Mouse (Mus musculus) embryonic facial prominence, embryonic 11.5 days (tissue): ENCODE data around the gene Myl3. TPM values are rescaled to one million over a fixed set of nuclear protein-coding genes. Genes with fewer than 3 reads are reported as not detected.

Experiments
- ATAC-seq: fragments of 200-750 bp; cut with Nextera tagmentation; replicated peaks from 2 replicates; pipeline ENCODE4 v1.8.0; 2017; ENCODE audit warnings: low read depth; ENCODE audit not compliant: insufficient number of reproducible peaks, low FRiP score, low TSS enrichment
- DNase-seq: peaks from one replicate; pipeline ENCODE4 v3.0.0-alpha.2; 2015; ENCODE audit warnings: low spot score
- H3K27ac ChIP-seq: fragments of 300-500 bp; sonication (generic); replicated peaks from 2 replicates; pipeline ENCODE4 v1.5.1; 2014; ENCODE audit warnings: mild to moderate bottlenecking, low read depth, low read length, control low read depth
- H3K27me3 ChIP-seq: fragments of 300-500 bp; sonication (generic); 2 replicates; pipeline ENCODE4 v1.6.1; 2014; ENCODE audit warnings: mild to moderate bottlenecking, low read length, moderate library complexity, mixed read lengths; ENCODE audit not compliant: control insufficient read depth, insufficient read depth
- H3K36me3 ChIP-seq: fragments of 300-500 bp; sonication (generic); replicated peaks from 2 replicates; pipeline ENCODE4 v1.6.1; 2014; ENCODE audit warnings: low read depth, mild to moderate bottlenecking, low read length, moderate library complexity, mixed read lengths; ENCODE audit not compliant: control insufficient read depth, insufficient read depth
- H3K4me1 ChIP-seq: fragments of 300-500 bp; sonication (generic); 2 replicates; pipeline ENCODE4 v1.6.1; 2014; ENCODE audit warnings: low read length, mixed read lengths; ENCODE audit not compliant: control insufficient read depth, insufficient read depth
- H3K4me2 ChIP-seq: fragments of 300-500 bp; sonication (generic); 2 replicates; pipeline ENCODE4 v1.6.1; 2014; ENCODE audit warnings: low read depth, mild to moderate bottlenecking, control low read depth, low read length, moderate library complexity
- H3K4me3 ChIP-seq: fragments of 300-500 bp; sonication (generic); 2 replicates; pipeline ENCODE4 v1.5.1; 2014; ENCODE audit warnings: low read depth, low read length, control low read depth
- H3K9ac ChIP-seq: fragments of 300-500 bp; sonication (generic); replicated peaks from 2 replicates; pipeline ENCODE4 v1.6.1; 2014; ENCODE audit warnings: mild to moderate bottlenecking, control low read depth, low read length
- H3K9me3 ChIP-seq: fragments of 300-500 bp; sonication (generic); replicated peaks from 2 replicates; pipeline ENCODE4 v1.6.1; 2016; ENCODE audit warnings: mild to moderate bottlenecking, low read length, inconsistent platforms, mixed read lengths; ENCODE audit not compliant: control insufficient read depth
- WGBS: fragments of 180-500 bp; shearing (Covaris S2); extraction: QIAGEN DNeasy Blood & Tissue Kit; methylation state at CpG from one replicate; pipeline ENCODE4 v1.1.7; 2014; 5-methylcytosine and 5-hydroxymethylcytosine counted together
- polyA plus RNA-seq: library from polyadenylated mRNA; unstranded; fragments of >200 nt; fragmentation: Nextera tagmentation; extraction: Ambion mirVana; gene quantifications from 2 replicates; pipeline ENCODE4 v1.2.1, GENCODE M21; 2014

The Myl3 gene
- polyA plus RNA-seq, 1 experiment from 2014 or later = 14.9 TPM

GRCm38 (mm10) chr9:110772336-110772735 is 30.7 kb downstream of the Myl3 start:
- H3K9me3 ChIP-seq = no peaks in the 10 kb centered on the region
- WGBS = 91% methylated on average over 10 of the region's 10 CpGs

GRCm38 (mm10) chr9:110774403-110775268 is 33.0 kb downstream of the Myl3 start:
- ATAC-seq (no peak), DNase-seq (no peak)
- Histone ChIP-seq H3K4me1 (no peaks in the 10 kb centered on the region), H3K27ac (no peak overlapping the region), H3K4me2 (no peak overlapping the region), H3K9me3 (no peaks in the 10 kb centered on the region), H3K4me3 (no peak overlapping the region), H3K27me3 (no peaks in the 10 kb centered on the region), H3K9ac (no peak overlapping the region), H3K36me3 (no peaks in the 10 kb centered on the region)
- 73% methylated on average over 15 of the region's 15 CpGs for WGBS

More at GRCm38 (mm10) chr9:110772336-110772735, 30.7 kb downstream of the Myl3 start:
- Histone ChIP-seq H3K27me3 (no peaks in the 10 kb centered on the region), H3K4me3 (no peak overlapping the region), H3K9ac (no peak overlapping the region), H3K4me2 (no peak overlapping the region), H3K27ac (no peak overlapping the region), H3K4me1 (no peaks in the 10 kb centered on the region), H3K36me3 (no peaks in the 10 kb centered on the region)
- DNase-seq = no peak
- no peak for ATAC-seq

GRCm38 (mm10) chr9:110775269-110776022 is 33.8 kb downstream of the Myl3 start:
- Histone ChIP-seq H3K27me3 (no peaks in the 10 kb centered on the region), H3K36me3 (no peaks in the 10 kb centered on the region), H3K4me1 (0 out of 2 replicates have a peak, but pooled peaks cover 2% of the 10 kb centered on the region), H3K27ac (no peak overlapping the region), H3K9me3 (no peaks in the 10 kb centered on the region), H3K4me3 (no peak overlapping the region), H3K9ac (no peak overlapping the region; the same call in 1 of the 2 replicates), H3K4me2 (no peak overlapping the region)
- ATAC-seq (no peak), DNase-seq (no peak)
- 79% methylated on average over 10 of the region's 10 CpGs for WGBS

GRCm38 (mm10) chr9:110778100-110778499 is 36.4 kb downstream of the Myl3 start:
- no peak for DNase-seq
- no peak overlapping the region for H3K4me3 ChIP-seq
- WGBS = 80% methylated on average over 1 of the region's 1 CpGs
- no peak overlapping the region for H3K9ac ChIP-seq
- no peak for ATAC-seq
- no peaks in the 10 kb centered on the region for H3K27me3 ChIP-seq
- H3K4me2 ChIP-seq = no peak overlapping the region
- no peaks in the 10 kb centered on the region for H3K36me3 ChIP-seq
- H3K27ac ChIP-seq = no peak overlapping the region
- peaks cover 3% of the 10 kb centered on the region; the same call in 1 of the 2 replicates for H3K4me1 ChIP-seq
- H3K9me3 ChIP-seq = no peaks in the 10 kb centered on the region

DNA sequence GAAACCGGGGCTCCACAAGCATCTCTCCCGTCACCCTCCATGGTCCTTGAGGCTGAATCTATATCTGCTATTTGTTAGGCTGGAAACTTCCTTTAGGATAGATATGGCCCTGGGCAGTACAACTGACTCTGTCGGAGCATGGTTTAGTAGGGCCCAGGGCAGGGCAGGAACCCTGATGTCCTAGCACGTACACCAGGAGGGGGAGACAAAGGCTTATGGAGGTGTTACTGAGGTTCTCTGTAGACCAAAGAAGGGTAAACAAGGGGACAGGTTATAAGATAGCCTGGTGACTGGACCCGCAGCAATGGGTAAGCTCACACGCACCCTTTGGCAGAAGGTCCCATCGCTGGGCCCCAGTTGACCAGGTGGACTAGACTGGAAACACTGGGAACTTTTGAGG is 36.9 kb downstream of the Myl3 start:
- no peak overlapping the region for H3K4me2 ChIP-seq
- WGBS = 82% methylated on average over 7 of the region's 7 CpGs
- ATAC-seq = no peak

DNA sequence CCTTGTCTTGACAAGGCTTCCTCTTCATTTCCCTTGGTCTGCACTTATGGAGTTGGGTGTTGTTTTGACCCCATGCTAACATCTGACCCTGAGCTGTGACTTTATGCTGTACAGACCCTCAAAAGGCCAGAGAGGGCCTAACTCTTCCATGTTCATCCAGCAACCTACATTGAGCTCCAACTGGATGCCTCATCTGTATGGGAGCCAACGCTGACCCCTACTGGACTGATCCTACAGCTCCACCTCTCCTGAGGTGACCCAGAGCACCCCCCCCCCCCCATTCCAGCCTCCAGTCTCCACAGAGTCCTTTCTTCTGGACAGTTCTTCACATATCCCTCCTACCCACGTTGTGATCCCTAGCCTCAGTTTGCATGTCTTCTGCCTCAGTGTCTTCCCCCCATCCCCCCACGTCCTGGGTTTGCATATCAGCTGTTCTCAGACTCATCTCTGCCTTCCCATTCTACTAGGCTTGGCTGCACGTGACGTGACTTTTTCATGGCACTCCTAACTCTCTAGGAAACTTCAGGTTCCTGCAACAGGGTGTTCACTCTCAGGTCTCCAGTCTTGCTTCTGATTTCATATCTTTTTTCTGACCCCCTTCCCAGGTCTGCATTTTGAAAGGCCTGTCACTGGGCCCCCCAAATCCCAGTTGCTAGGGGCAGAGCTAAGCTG is 37.7 kb downstream of the Myl3 start:
- no peaks in the 10 kb centered on the region for H3K9me3 ChIP-seq
- H3K4me1 ChIP-seq = peaks cover 3% of the 10 kb centered on the region; the same call in 1 of the 2 replicates
- no peak overlapping the region for H3K9ac ChIP-seq
- peak; percentile 47 for DNase-seq
- no peak for ATAC-seq
- no peak overlapping the region for H3K4me2 ChIP-seq
- no peaks in the 10 kb centered on the region for H3K27me3 ChIP-seq
- no peak overlapping the region for H3K27ac ChIP-seq
- WGBS = 57% methylated on average over 5 of the region's 5 CpGs
- H3K4me3 ChIP-seq = no peak overlapping the region
- H3K36me3 ChIP-seq = no peaks in the 10 kb centered on the region

More for the DNA sequence above, 36.9 kb downstream of the Myl3 start:
- DNase-seq = no peak
- no peaks in the 10 kb centered on the region for H3K9me3 ChIP-seq
- no peak overlapping the region for H3K4me3 ChIP-seq
- H3K27ac ChIP-seq = no peak overlapping the region
- H3K9ac ChIP-seq = no peak overlapping the region
- H3K27me3 ChIP-seq = no peaks in the 10 kb centered on the region
- no peaks in the 10 kb centered on the region for H3K36me3 ChIP-seq
- H3K4me1 ChIP-seq = peaks cover 3% of the 10 kb centered on the region; the same call in 1 of the 2 replicates

DNA sequence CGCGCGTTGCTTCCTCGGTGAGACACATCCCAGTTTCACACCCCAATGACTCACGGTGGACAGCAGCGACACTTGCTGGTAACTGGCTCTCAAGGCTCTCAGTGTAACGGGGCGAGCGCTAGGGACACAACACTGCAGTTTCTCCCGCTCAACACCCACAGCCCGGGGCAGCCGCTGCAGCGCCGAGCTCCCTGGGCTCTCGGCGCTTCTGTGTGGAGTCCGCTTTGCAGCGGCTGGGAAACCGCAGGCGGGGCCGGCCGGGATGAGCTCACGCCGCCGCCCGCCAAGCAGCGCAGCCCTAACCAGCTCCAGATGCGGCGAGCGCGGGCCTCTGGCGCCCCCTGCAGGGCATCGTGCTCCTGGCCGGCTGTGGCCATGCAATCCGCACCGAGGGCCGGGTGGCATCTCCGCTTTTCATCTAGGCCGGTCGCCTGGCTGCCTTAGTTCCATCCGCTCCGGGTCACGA is 39.6 kb downstream of the Myl3 start:
- no peaks in the 10 kb centered on the region for H3K9me3 ChIP-seq
- no peaks in the 10 kb centered on the region for H3K36me3 ChIP-seq
- DNase-seq = peak; percentile 95
- ATAC-seq = peak; percentile 91
- peak overlapping the region; percentile 65 for H3K9ac ChIP-seq
- H3K4me1 ChIP-seq = peaks cover 3% of the 10 kb centered on the region; the same call in 1 of the 2 replicates
- peak overlapping the region; percentile 34 for H3K4me3 ChIP-seq
- peak overlapping the region; percentile 66; the same call in 1 of the 2 replicates for H3K27ac ChIP-seq
- 0% methylated on average over 43 of the region's 43 CpGs for WGBS
- H3K27me3 ChIP-seq = no peaks in the 10 kb centered on the region
- peak overlapping the region; percentile 75 for H3K4me2 ChIP-seq
